Comparison of ENCODE assay signal across 23 mouse cellular contexts in genomic region chr17:48790526-48790925, GRCm38 (mm10).
DNase-seq lines count a peak whose midpoint lies in the region; ATAC-seq and TF ChIP-seq lines count a peak whose summit lies in the region.
"Had no signal": no experiment of that assay in that cellular context is flagged by ENCODE, and none has a peak within 500 bp of the region (broad histone marks: within the 10 kb centered on the region; RNA-seq: fewer than 3 reads in every experiment).

No protein-coding gene starts in this region.

- H3K36me3 ChIP-seq in hindbrain, embryonic 12.5 days: no peaks in the 10 kb centered on the region
- no peaks in the 10 kb centered on the region for H3K36me3 ChIP-seq in hindbrain, embryonic 10.5 days
- H3K36me3 ChIP-seq in neural tube, embryonic 15.5 days: no peaks in the 10 kb centered on the region
- no peaks in the 10 kb centered on the region for H3K36me3 ChIP-seq in hindbrain, postnatal 0 days (ENCODE audit: insufficient read depth, low read length)
- H3K36me3 ChIP-seq: forebrain, embryonic 10.5 days; heart, embryonic 13.5 days; intestine, embryonic 15.5 days had no signal

- no peak for DNase-seq in hindbrain, embryonic 10.5 days (ENCODE audit: low spot score)
- no peak for DNase-seq in neural tube, embryonic 10.5 days (ENCODE audit: extremely low spot score, low spot score)
- no peak for DNase-seq in hindbrain, postnatal 0 days (ENCODE audit: low spot score)
- DNase-seq: adrenal gland, adult 8-10 months; adrenal gland, postnatal 25 days; cerebellum, adult 18-20 months; cerebellum, adult 9-10 months; cerebellum, postnatal 14 days; gastrocnemius, adult 2 months; gastrocnemius, postnatal 14 days; heart, adult 18-20 months; heart, postnatal 14 days; heart, postnatal 4 days; kidney, adult 11 months had no signal

- H3K27me3 ChIP-seq in hindbrain, embryonic 12.5 days: no peaks in the 10 kb centered on the region
- H3K27me3 ChIP-seq in hindbrain, embryonic 10.5 days (ENCODE audit: insufficient read depth, poor library complexity, severe bottlenecking): no peaks in the 10 kb centered on the region
- H3K27me3 ChIP-seq in neural tube, embryonic 15.5 days (replicated peaks): no peaks in the 10 kb centered on the region
- no peaks in the 10 kb centered on the region for H3K27me3 ChIP-seq in hindbrain, postnatal 0 days (ENCODE audit: insufficient read depth, low read length)
- H3K27me3 ChIP-seq: forebrain, embryonic 13.5 days; heart, embryonic 13.5 days; intestine, embryonic 15.5 days had no signal

- WGBS in hindbrain, embryonic 12.5 days: 51% methylated on average over 6 of the region's 6 CpGs
- 66% methylated on average over 6 of the region's 6 CpGs for WGBS in hindbrain, embryonic 10.5 days
- 51% methylated on average over 6 of the region's 6 CpGs for WGBS in neural tube, embryonic 15.5 days
- WGBS in hindbrain, postnatal 0 days: 52% methylated on average over 6 of the region's 6 CpGs

- no peak overlapping the region for H3K4me3 ChIP-seq in hindbrain, embryonic 12.5 days
- H3K4me3 ChIP-seq in hindbrain, embryonic 10.5 days: no peak overlapping the region
- no peak overlapping the region for H3K4me3 ChIP-seq in neural tube, embryonic 15.5 days (replicated peaks)
- H3K4me3 ChIP-seq in hindbrain, postnatal 0 days (ENCODE audit: low read length): no peak overlapping the region
- H3K4me3 ChIP-seq: forebrain, embryonic 10.5 days; forebrain, embryonic 13.5 days; gastrocnemius, adult 2 months; heart, embryonic 13.5 days; intestine, embryonic 15.5 days had no signal

- H3K4me1 ChIP-seq in hindbrain, embryonic 12.5 days: no peaks in the 10 kb centered on the region
- peaks cover 17% of the 10 kb centered on the region for H3K4me1 ChIP-seq in hindbrain, embryonic 10.5 days (replicated peaks)
- H3K4me1 ChIP-seq in neural tube, embryonic 15.5 days: peaks cover 17% of the 10 kb centered on the region
- peaks cover under 1% of the 10 kb centered on the region; the same call in 1 of the 2 replicates for H3K4me1 ChIP-seq in hindbrain, postnatal 0 days (ENCODE audit: insufficient read depth, low read length)
- H3K4me1 ChIP-seq: heart, embryonic 13.5 days; intestine, embryonic 15.5 days had no signal

- H3K27ac ChIP-seq in hindbrain, embryonic 12.5 days: peak overlapping the region; percentile 26; the same call in 1 of the 2 replicates
- no peak overlapping the region for H3K27ac ChIP-seq in hindbrain, embryonic 10.5 days
- H3K27ac ChIP-seq in neural tube, embryonic 15.5 days (replicated peaks): peak overlapping the region; percentile 18; the same call in 1 of the 2 replicates
- no peak overlapping the region for H3K27ac ChIP-seq in hindbrain, postnatal 0 days
- H3K27ac ChIP-seq: forebrain, embryonic 10.5 days; forebrain, embryonic 13.5 days; gastrocnemius, adult 2 months; heart, embryonic 13.5 days; intestine, embryonic 15.5 days had no signal

- H3K9me3 ChIP-seq in hindbrain, embryonic 12.5 days (replicated peaks): no peaks in the 10 kb centered on the region
- no peaks in the 10 kb centered on the region for H3K9me3 ChIP-seq in hindbrain, embryonic 10.5 days
- H3K9me3 ChIP-seq in neural tube, embryonic 15.5 days (replicated peaks): no peaks in the 10 kb centered on the region
- H3K9me3 ChIP-seq in hindbrain, postnatal 0 days (ENCODE audit: low read length): no peaks in the 10 kb centered on the region
- H3K9me3 ChIP-seq: forebrain, embryonic 10.5 days; forebrain, embryonic 13.5 days; heart, embryonic 13.5 days; intestine, embryonic 15.5 days had no signal

- H3K9ac ChIP-seq in hindbrain, embryonic 12.5 days: no peak overlapping the region
- no peak overlapping the region for H3K9ac ChIP-seq in neural tube, embryonic 15.5 days (replicated peaks)
- H3K9ac ChIP-seq in hindbrain, postnatal 0 days (replicated peaks; ENCODE audit: low read length): no peak overlapping the region
- H3K9ac ChIP-seq: forebrain, embryonic 13.5 days; heart, embryonic 13.5 days; intestine, embryonic 15.5 days had no signal

- H3K4me2 ChIP-seq in hindbrain, embryonic 12.5 days (replicated peaks): no peak overlapping the region
- H3K4me2 ChIP-seq in neural tube, embryonic 15.5 days: no peak overlapping the region
- H3K4me2 ChIP-seq in hindbrain, postnatal 0 days (ENCODE audit: low read depth, low read length): no peak overlapping the region
- H3K4me2 ChIP-seq: forebrain, embryonic 13.5 days; heart, embryonic 13.5 days; intestine, embryonic 15.5 days had no signal

- TF ChIP-seq CTCF in hindbrain, postnatal 0 days (IDR thresholded peaks at IDR 0.05; ENCODE audit: low read depth): no peak

- no peak for ATAC-seq in hindbrain, embryonic 12.5 days (ENCODE audit: low FRiP score)
- no peak for ATAC-seq in neural tube, embryonic 15.5 days (ENCODE audit: low FRiP score)
- ATAC-seq in hindbrain, postnatal 0 days: peak; percentile 46; the same call in 1 of the 2 replicates
- no peak for ATAC-seq in granulocyte monocyte progenitor cell, adult 5-6 weeks (replicated peaks; ENCODE audit: poor library complexity, severe bottlenecking)
- ATAC-seq: activated CD4-positive, CD25-positive, alpha-beta regulatory T cell, adult 4 months; forebrain, embryonic 13.5 days; forebrain, embryonic 16.5 days; intestine, embryonic 15.5 days had no signal

Comparison
In these comparisons a context has a peak if more than half of its experiments do, and no peak if none do; other contexts are left out.
1. H3K27ac ChIP-seq: peak in hindbrain, embryonic 12.5 days (single experiment) and neural tube, embryonic 15.5 days (single experiment); none in hindbrain, embryonic 10.5 days (single experiment) and hindbrain, postnatal 0 days (single experiment).